Mouse (Mus musculus): ENCODE data around the gene Mcat. TPM values are rescaled to one million over a fixed set of nuclear protein-coding genes. Genes with fewer than 3 reads are reported as not detected.

Gene Mcat
- polyA plus RNA-seq (2014; fragmentation: Illumina TruSeq; extraction: RNeasy Lipid Tissue Mini Kit (QIAGEN cat#74804); ENCODE audit: low read depth, low replicate concordance), result 0.73 TPM

GRCm38 (mm10) chr15:83563327-83563856 lies at the start of gene Mcat, which contains the start of gene Tspo:
Gene Mcat (minus strand): TSS chr15:83563787.
Gene Tspo (plus strand): TSS chr15:83563592.

GRCm38 (mm10) chr15:83594513-83595363 lies 31.2 kb upstream of the Mcat start, which contains the start of gene Ttll12:
Gene Ttll12 (minus strand): TSS chr15:83595157.

GRCm38 (mm10) chr15:83526424-83527091 lies 37.0 kb downstream of the Mcat start, which contains the start of gene Bik:
Gene Bik (plus strand): TSS chr15:83526862.

GRCm38 (mm10) chr15:83510805-83511405 lies 52.7 kb downstream of the Mcat start, which contains the start of gene Ttll1:
Gene Ttll1 (minus strand): TSS chr15:83510893.

Other genes starting within 250 kb of the Mcat start
- 76.7 TPM for gene Arfgap3, start 213.5 kb downstream of the Mcat start, polyA plus RNA-seq (2014; fragmentation: Illumina TruSeq; extraction: RNeasy Lipid Tissue Mini Kit (QIAGEN cat#74804); ENCODE audit: low read depth, low replicate concordance)
- gene Pacsin2, start 99.2 kb downstream of the Mcat start, polyA plus RNA-seq (2014; fragmentation: Illumina TruSeq; extraction: RNeasy Lipid Tissue Mini Kit (QIAGEN cat#74804); ENCODE audit: low read depth, low replicate concordance), result 42.1 TPM
- gene Ttll1, start 52.9 kb downstream of the Mcat start, polyA plus RNA-seq (2014; fragmentation: Illumina TruSeq; extraction: RNeasy Lipid Tissue Mini Kit (QIAGEN cat#74804); ENCODE audit: low read depth, low replicate concordance), result 3.0 TPM
- gene Bik, start 36.9 kb downstream of the Mcat start, polyA plus RNA-seq (2014; fragmentation: Illumina TruSeq; extraction: RNeasy Lipid Tissue Mini Kit (QIAGEN cat#74804); ENCODE audit: low read depth, low replicate concordance), result 0.69 TPM
- 1.4 TPM for gene Tspo, start 195 bp downstream of the Mcat start, polyA plus RNA-seq (2014; fragmentation: Illumina TruSeq; extraction: RNeasy Lipid Tissue Mini Kit (QIAGEN cat#74804); ENCODE audit: low read depth, low replicate concordance)
- 0.79 TPM for gene Ttll12, start 31.4 kb upstream of the Mcat start, polyA plus RNA-seq (2014; fragmentation: Illumina TruSeq; extraction: RNeasy Lipid Tissue Mini Kit (QIAGEN cat#74804); ENCODE audit: low read depth, low replicate concordance)
- gene Scube1, start 161.2 kb upstream of the Mcat start, polyA plus RNA-seq (2014; fragmentation: Illumina TruSeq; extraction: RNeasy Lipid Tissue Mini Kit (QIAGEN cat#74804); ENCODE audit: low read depth, low replicate concordance), result 0.85 TPM
- not detected for gene Mpped1, start 215.7 kb upstream of the Mcat start, polyA plus RNA-seq (2014; fragmentation: Illumina TruSeq; extraction: RNeasy Lipid Tissue Mini Kit (QIAGEN cat#74804); ENCODE audit: low read depth, low replicate concordance)